Mouse (Mus musculus) MEL (cell line): ENCODE data around the gene Rxra. TPM values are rescaled to one million over a fixed set of nuclear protein-coding genes. Genes with fewer than 3 reads are reported as not detected.
A peak's percentile ranks its signal among the peaks of the same experiment; 100 is the strongest.

ENCODE experiments used
- DNase-seq: peaks from one replicate; pipeline ENCODE4 v3.0.0; 2011; ENCODE audit warnings: low read depth, low spot score
- H3K27ac ChIP-seq: 2 replicates; pipeline ENCODE4 v1.5.1; 2012; ENCODE audit warnings: low read depth, mild to moderate bottlenecking, control low read depth, low read length, moderate library complexity; ENCODE audit not compliant: control insufficient read depth
- H3K27me3 ChIP-seq, 2 experiments: fragments of 150-350 bp in 1 of 2; sonication (generic) in 1 of 2; 2 replicates each; pipeline ENCODE4 v1.6.1; 2012; ENCODE audit warnings: low read length in 2 of 2, mild to moderate bottlenecking in 2 of 2, improper control_type of control experiment in 1 of 2, moderate library complexity in 1 of 2; ENCODE audit not compliant: insufficient read depth in 2 of 2, control insufficient read depth in 1 of 2
- H3K36me3 ChIP-seq, 2 experiments: 2 replicates each; pipeline ENCODE4 v1.6.1; 2012 to 2014; ENCODE audit warnings: low read length in 2 of 2, improper control_type of control experiment in 1 of 2, inconsistent platforms in 1 of 2, mild to moderate bottlenecking in 1 of 2; ENCODE audit not compliant: insufficient read depth in 2 of 2, control insufficient read depth in 1 of 2
- H3K4me1 ChIP-seq, 2 experiments: fragments of 150-350 bp in 1 of 2; sonication (generic) in 1 of 2; 2 replicates each; pipeline ENCODE4 v1.6.1; 2012; ENCODE audit warnings: low read length in 2 of 2, improper control_type of control experiment in 1 of 2, mild to moderate bottlenecking in 1 of 2; ENCODE audit not compliant: insufficient read depth in 2 of 2, control insufficient read depth in 1 of 2
- H3K4me3 ChIP-seq, 2 experiments: fragments of 150-350 bp in 1 of 2; sonication (generic) in 1 of 2; 2 replicates each; pipeline ENCODE4 v1.5.1; 2012; ENCODE audit warnings: low read depth in 2 of 2, low read length in 2 of 2, mild to moderate bottlenecking in 2 of 2, moderate library complexity in 2 of 2, control low read depth in 1 of 2, improper control_type of control experiment in 1 of 2; ENCODE audit not compliant: control insufficient read depth in 1 of 2, insufficient read depth in 1 of 2
- H3K79me2 ChIP-seq: 2 replicates; pipeline ENCODE4 v1.6.1; 2012; ENCODE audit warnings: mild to moderate bottlenecking, low read length, moderate library complexity; ENCODE audit not compliant: control insufficient read depth, poor library complexity, insufficient read depth
- H3K9ac ChIP-seq: 2 replicates; pipeline ENCODE4 v1.6.1; 2012; ENCODE audit warnings: low read depth, mild to moderate bottlenecking, control low read depth, low read length, moderate library complexity; ENCODE audit not compliant: control insufficient read depth, poor library complexity, severe bottlenecking
- H3K9me3 ChIP-seq: fragments of 150-350 bp; sonication (generic); replicated peaks from 2 replicates; pipeline ENCODE4 v1.6.1; 2012; ENCODE audit warnings: mild to moderate bottlenecking, low read length, improper control_type of control experiment, moderate library complexity; ENCODE audit not compliant: insufficient read depth
- BHLHE40 ChIP-seq: IDR thresholded peaks from 2 replicates; pipeline ENCODE4 v1.6.1; 2012; ENCODE audit warnings: low read depth, mild to moderate bottlenecking, inconsistent platforms, low read length, improper control_type of control experiment, borderline replicate concordance
- CHD2 ChIP-seq: IDR thresholded peaks from 2 replicates; pipeline ENCODE4 v1.6.1; 2011; ENCODE audit warnings: low read length, improper control_type of control experiment
- CTCF ChIP-seq, 3 experiments: IDR thresholded peaks in 2 of 3; conservative IDR thresholded peaks in 1 of 3; 2 replicates each; pipeline ENCODE4 v1.5.1; 2011 to 2012; ENCODE audit warnings: low read length in 3 of 3, low read depth in 2 of 3, mild to moderate bottlenecking in 2 of 3, improper control_type of control experiment in 1 of 3, inconsistent platforms in 1 of 3, mixed read lengths in 1 of 3, moderate library complexity in 1 of 3; ENCODE audit not compliant: control insufficient read depth in 1 of 3, insufficient read depth in 1 of 3, poor library complexity in 1 of 3, severe bottlenecking in 1 of 3
- E2F4 ChIP-seq: IDR thresholded peaks from 2 replicates; pipeline ENCODE4 v1.6.1; 2011; ENCODE audit warnings: low read depth, low read length, improper control_type of control experiment, borderline replicate concordance
- ETS1 ChIP-seq: IDR thresholded peaks from 2 replicates; pipeline ENCODE4 v1.6.1; 2012; ENCODE audit warnings: low read depth, mild to moderate bottlenecking, inconsistent platforms, low read length, improper control_type of control experiment, moderate library complexity
- GABPA ChIP-seq: IDR thresholded peaks from 2 replicates; pipeline ENCODE4 v1.6.1; 2012; ENCODE audit warnings: low read depth, mild to moderate bottlenecking, inconsistent platforms, low read length, improper control_type of control experiment, moderate library complexity
- GATA1 ChIP-seq: IDR thresholded peaks from 2 replicates; pipeline ENCODE4 v1.6.1; 2011; ENCODE audit warnings: low read depth, low read length, improper control_type of control experiment
- JUND ChIP-seq: IDR thresholded peaks from 2 replicates; pipeline ENCODE4 v1.6.1; 2011; ENCODE audit warnings: low read depth, mild to moderate bottlenecking, improper control_type of control experiment, low read length
- MAX ChIP-seq: IDR thresholded peaks from 2 replicates; pipeline ENCODE4 v1.6.1; 2011; ENCODE audit warnings: low read length, improper control_type of control experiment
- MAZ ChIP-seq: IDR thresholded peaks from 2 replicates; pipeline ENCODE4 v1.6.1; 2012; ENCODE audit warnings: low read depth, mild to moderate bottlenecking, inconsistent platforms, low read length, improper control_type of control experiment
- MXI1 ChIP-seq: IDR thresholded peaks from 2 replicates; pipeline ENCODE4 v1.6.1; 2011; ENCODE audit warnings: mild to moderate bottlenecking, low read depth, low read length, improper control_type of control experiment
- MYB ChIP-seq: IDR thresholded peaks from 2 replicates; pipeline ENCODE4 v1.6.1; 2011; ENCODE audit warnings: mild to moderate bottlenecking, low read depth, low read length, improper control_type of control experiment
- NELFE ChIP-seq: IDR thresholded peaks from 2 replicates; pipeline ENCODE4 v1.6.1; 2011; ENCODE audit warnings: low read depth, low read length, improper control_type of control experiment
- NRF1 ChIP-seq: IDR thresholded peaks from 2 replicates; pipeline ENCODE4 v1.6.1; 2014; ENCODE audit warnings: low read depth, mild to moderate bottlenecking, inconsistent platforms, low read length, improper control_type of control experiment, moderate library complexity; ENCODE audit not compliant: poor library complexity, insufficient read depth, severe bottlenecking
- POLR2A ChIP-seq, 2 experiments: IDR thresholded peaks; 2 replicates each; pipeline ENCODE4 v1.6.1; 2011 to 2012; ENCODE audit warnings: low read length in 2 of 2, mild to moderate bottlenecking in 2 of 2, control low read depth in 1 of 2, improper control_type of control experiment in 1 of 2, low read depth in 1 of 2, moderate library complexity in 1 of 2; ENCODE audit not compliant: control insufficient read depth in 1 of 2, insufficient read depth in 1 of 2, poor library complexity in 1 of 2
- POLR2AphosphoS2 ChIP-seq: IDR thresholded peaks from 2 replicates; pipeline ENCODE4 v1.6.1; 2011; ENCODE audit warnings: low read length, improper control_type of control experiment
- SMC3 ChIP-seq: IDR thresholded peaks from 2 replicates; pipeline ENCODE4 v1.6.1; 2011; ENCODE audit warnings: low read depth, low read length, improper control_type of control experiment
- TBP ChIP-seq: IDR thresholded peaks from 2 replicates; pipeline ENCODE4 v1.8.0; 2011; ENCODE audit warnings: low read depth, low read length, improper control_type of control experiment
- USF2 ChIP-seq, 2 experiments: IDR thresholded peaks; 2 replicates each; pipeline ENCODE4 v1.6.1; 2011 to 2012; ENCODE audit warnings: improper control_type of control experiment in 2 of 2, low read length in 2 of 2, borderline replicate concordance in 1 of 2, inconsistent platforms in 1 of 2, low read depth in 1 of 2, mild to moderate bottlenecking in 1 of 2; ENCODE audit not compliant: insufficient read depth in 1 of 2
- ZKSCAN1 ChIP-seq: IDR thresholded peaks from 2 replicates; pipeline ENCODE4 v1.6.1; 2012; ENCODE audit warnings: low read depth, mild to moderate bottlenecking, inconsistent platforms, low read length, improper control_type of control experiment, moderate library complexity
- polyA plus RNA-seq, 2 experiments: library from polyadenylated mRNA; stranded (reverse) in 1 of 2; unstranded in 1 of 2; fragments of >175 nt in 1 of 2; fragments of >200 nt in 1 of 2; gene quantifications; 2 replicates each; pipeline versions ENCODE4 v1.2.1 to v1.2.4; 2012; ENCODE audit warnings: low replicate concordance in 2 of 2, low read depth in 1 of 2; ENCODE audit not compliant: insufficient read length in 2 of 2, insufficient read depth in 1 of 2, missing spikeins in 1 of 2
- total RNA-seq: library from RNA; depleted of rRNA; stranded (reverse); fragments of 300-350 nt; gene quantifications from 2 replicates; pipeline ENCODE4 v1.2.3, GENCODE M21; 2012

Gene Rxra
- total and polyA plus RNA-seq, 3 experiments, result 11.7 to 19.6 TPM; not detected in 1

- TF ChIP-seq NRF1, result no peak
- no peak for TF ChIP-seq MAX
- TF ChIP-seq ETS1, result 0 out of 2 replicates have a peak, but pooled peaks have one; percentile 11
- TF ChIP-seq MAZ, result 0 out of 2 replicates have a peak, but pooled peaks have one; percentile 20
These were observed 54.0 kb downstream of the Rxra start (continued) for GRCm38 (mm10) chr2:27730002-27730905.

GRCm38 (mm10) chr2:27733021-27733420 is 56.8 kb downstream of the Rxra start:
- Histone ChIP-seq H3K4me1 (0 out of 4 replicates have a peak, but pooled peaks cover 0 to 2% of the 10 kb centered on the region in 2 experiments), H3K36me3 (no peaks in the 10 kb centered on the region)

GRCm38 (mm10) chr2:27734328-27734727 is 58.1 kb downstream of the Rxra start:
- Histone ChIP-seq H3K9ac (no peak overlapping the region), H3K4me1 (0 out of 4 replicates have a peak, but pooled peaks cover 0 to 2% of the 10 kb centered on the region in 2 experiments), H3K4me3 (no peak overlapping the region), H3K79me2 (no peaks in the 10 kb centered on the region), H3K36me3 (no peaks in the 10 kb centered on the region), H3K27me3 (no peaks in the 10 kb centered on the region), H3K9me3 (no peaks in the 10 kb centered on the region), H3K27ac (no peak overlapping the region)
- no peak for DNase-seq
- TF ChIP-seq MXI1 (no peak), SMC3 (no peak), E2F4 (no peak), JUND (no peak), CHD2 (no peak), BHLHE40 (no peak), POLR2A (IDR thresholded peaks at IDR 0.05; ENCODE audit: control insufficient read depth in 1 of 2, insufficient read depth in 1 of 2, low read depth in 1 of 2, low read length in 2 of 2, poor library complexity in 1 of 2) (no peak), GATA1 (no peak)

More at GRCm38 (mm10) chr2:27733021-27733420, 56.8 kb downstream of the Rxra start:
- Histone ChIP-seq H3K9me3 (no peaks in the 10 kb centered on the region), H3K4me3 (no peak overlapping the region), H3K27me3 (no peaks in the 10 kb centered on the region), H3K9ac (no peak overlapping the region), H3K79me2 (no peaks in the 10 kb centered on the region)
- TF ChIP-seq MAX, result no peak
- TF ChIP-seq JUND, result no peak
- TF ChIP-seq ZKSCAN1, result no peak
- no peak for TF ChIP-seq NRF1
- no peak for TF ChIP-seq NELFE
- no peak for TF ChIP-seq USF2 (IDR thresholded peaks at IDR 0.05; ENCODE audit: borderline replicate concordance in 1 of 2, insufficient read depth in 1 of 2, low read depth in 1 of 2, low read length in 2 of 2)
- no peak for TF ChIP-seq TBP
- TF ChIP-seq E2F4, result no peak
- no peak for TF ChIP-seq MYB
- TF ChIP-seq GABPA, result no peak
- no peak for TF ChIP-seq POLR2AphosphoS2
- TF ChIP-seq CTCF (IDR thresholded peaks at IDR 0.05 in 2 of 3, conservative IDR thresholded peaks at IDR 0.05 in 1 of 3; ENCODE audit: control insufficient read depth in 1 of 3, insufficient read depth in 1 of 3, low read depth in 2 of 3, low read length in 3 of 3, poor library complexity in 1 of 3, severe bottlenecking in 1 of 3), result no peak
- TF ChIP-seq, all 39 proteins: peak for 0
- DNase-seq, result no peak
- H3K27ac ChIP-seq, result no peak overlapping the region
